13 mouse cellular contexts compared by ENCODE assay signal in genomic region chr15:78815314-78816073, GRCm38 (mm10). TPM values are rescaled to one million over a fixed set of nuclear protein-coding genes. Genes with fewer than 3 reads are reported as not detected.
DNase-seq lines count a peak whose midpoint lies in the region; ATAC-seq and TF ChIP-seq lines count a peak whose summit lies in the region.
"Had no signal": no experiment of that assay in that cellular context is flagged by ENCODE, and none has a peak within 500 bp of the region (broad histone marks: within the 10 kb centered on the region; RNA-seq: fewer than 3 reads in every experiment).

No protein-coding gene starts in this region.

- no peak overlapping the region for H3K9ac ChIP-seq in heart, adult 2 months (ENCODE audit: low read depth, low read length)
- no peak overlapping the region for H3K9ac ChIP-seq in liver, embryonic 11.5 days (ENCODE audit: low read depth, low read length)
- H3K9ac ChIP-seq: hindbrain, embryonic 13.5 days; neural tube, embryonic 12.5 days had no signal

- intact Hi-C loops in heart, adult 2 months (cut with DNase I): loop anchor here (5.0 kb wide), 1 partner anchor 37 kb away; no protein-coding TSS in a partner anchor

- TF ChIP-seq EP300 in heart, adult 2 months (IDR thresholded peaks at IDR 0.05; ENCODE audit: insufficient read depth, low read depth, low read length): 0 out of 2 replicates have a peak, but pooled peaks have one; percentile 37

- no peaks in the 10 kb centered on the region for H3K9me3 ChIP-seq in liver, embryonic 11.5 days (ENCODE audit: control insufficient read depth, low read length)
- H3K9me3 ChIP-seq: hindbrain, embryonic 13.5 days; neural tube, embryonic 12.5 days had no signal

- peak overlapping the region; percentile 33 for H3K4me2 ChIP-seq in liver, embryonic 11.5 days
- H3K4me2 ChIP-seq: hindbrain, embryonic 13.5 days; neural tube, embryonic 12.5 days had no signal

- DNase-seq in heart, adult 2 months: peak in 1 of 2 experiments; percentile 58
- DNase-seq in heart, adult 9 months (ENCODE audit: low spot score in 2 of 2): no peak
- DNase-seq in liver, embryonic 11.5 days (ENCODE audit: low spot score): no peak
- DNase-seq in layer of hippocampus, postnatal 25 days (ENCODE audit: extremely low spot score in 1 of 2, low spot score in 1 of 2): no peak
- no peak for DNase-seq in left cerebral cortex, adult 9 months (ENCODE audit: low spot score in 2 of 2)

- 21% methylated on average over 11 of the region's 11 CpGs for WGBS in heart, adult 2 months
- WGBS in bone marrow, adult 2 months: 5% methylated on average over 11 of the region's 11 CpGs
- 28% methylated on average over 11 of the region's 11 CpGs for WGBS in liver, embryonic 11.5 days

- H3K27ac ChIP-seq in heart, adult 2 months: peak overlapping the region; percentile 69
- H3K27ac ChIP-seq in bone marrow, adult 2 months (ENCODE audit: control insufficient read depth, insufficient read depth, low read depth, low read length, poor library complexity): peak overlapping the region; percentile 68
- H3K27ac ChIP-seq in liver, embryonic 11.5 days (ENCODE audit: low read depth, low read length): no peak overlapping the region
- H3K27ac ChIP-seq: hindbrain, embryonic 13.5 days; neural tube, embryonic 12.5 days had no signal

- TF ChIP-seq CTCF in heart, adult 2 months (IDR thresholded peaks at IDR 0.05): no peak
- no peak for TF ChIP-seq CTCF in bone marrow, adult 2 months (IDR thresholded peaks at IDR 0.05; ENCODE audit: control insufficient read depth, insufficient read depth, low read length)

- no peaks in the 10 kb centered on the region for H3K27me3 ChIP-seq in heart, adult 2 months (ENCODE audit: control insufficient read depth, insufficient read depth, low read length)
- H3K27me3 ChIP-seq in liver, embryonic 11.5 days (replicated peaks; ENCODE audit: control insufficient read depth, insufficient read depth, low read length): no peaks in the 10 kb centered on the region
- H3K27me3 ChIP-seq: hindbrain, embryonic 13.5 days; neural tube, embryonic 12.5 days had no signal

- peak; percentile 54 for ATAC-seq in liver, embryonic 11.5 days (replicated peaks; ENCODE audit: low FRiP score)
- ATAC-seq in megakaryocyte-erythroid progenitor cell, adult 5-6 weeks (replicated peaks; ENCODE audit: low FRiP score, low TSS enrichment, poor library complexity, severe bottlenecking): peak; percentile 86
- no peak for ATAC-seq in erythroid progenitor cell, adult 5-6 weeks (replicated peaks; ENCODE audit: low FRiP score, poor library complexity, severe bottlenecking)

- H3K36me3 ChIP-seq in heart, adult 2 months (ENCODE audit: control insufficient read depth, insufficient read depth, low read length): no peaks in the 10 kb centered on the region
- H3K36me3 ChIP-seq in liver, embryonic 11.5 days (ENCODE audit: control insufficient read depth, insufficient read depth, low read length): no peaks in the 10 kb centered on the region
- H3K36me3 ChIP-seq: hindbrain, embryonic 13.5 days; neural tube, embryonic 12.5 days had no signal

- no peak overlapping the region for H3K4me3 ChIP-seq in heart, adult 2 months
- peak overlapping the region; percentile 27 for H3K4me3 ChIP-seq in bone marrow, adult 2 months (replicated peaks; ENCODE audit: control insufficient read depth, low read depth, low read length)
- no peak overlapping the region for H3K4me3 ChIP-seq in liver, embryonic 11.5 days (ENCODE audit: low read depth, low read length)
- H3K4me3 ChIP-seq: hindbrain, embryonic 13.5 days; neural tube, embryonic 12.5 days had no signal

- H3K79me2 ChIP-seq in heart, adult 2 months (replicated peaks; ENCODE audit: control insufficient read depth, insufficient read depth, low read length): no peaks in the 10 kb centered on the region

- peaks cover 13% of the 10 kb centered on the region for H3K4me1 ChIP-seq in heart, adult 2 months (ENCODE audit: control insufficient read depth, insufficient read depth, low read length)
- peaks cover 2% of the 10 kb centered on the region; the same call in 1 of the 2 replicates for H3K4me1 ChIP-seq in bone marrow, adult 2 months (ENCODE audit: control insufficient read depth, insufficient read depth, low read length)
- peaks cover 6% of the 10 kb centered on the region; the same call in 1 of the 2 replicates for H3K4me1 ChIP-seq in liver, embryonic 11.5 days (replicated peaks; ENCODE audit: control insufficient read depth, insufficient read depth, low read length)
- H3K4me1 ChIP-seq: hindbrain, embryonic 13.5 days; neural tube, embryonic 12.5 days had no signal

- TF ChIP-seq POLR2A in heart, adult 2 months (IDR thresholded peaks at IDR 0.05; ENCODE audit: insufficient read depth, low read depth, low read length): no peak
- no peak for TF ChIP-seq POLR2A in bone marrow, adult 2 months (IDR thresholded peaks at IDR 0.05; ENCODE audit: borderline replicate concordance, control insufficient read depth, low read depth, low read length)

RNA-seq across cellular contexts. Expression of gene Card10, which starts 12.7 kb away (rescaled TPM):
- total RNA-seq in heart, adult 2 months (2021): 10 to 100 TPM; 15.0 to 17.0 TPM
- polyA plus RNA-seq in heart, adult 2 months (2012; rRNA removed): 22.3 and 28.5 TPM in 2 replicates
- 11.3 and 20.8 TPM in 2 replicates for polyA plus RNA-seq in bone marrow, adult 2 months (2011; ENCODE audit: insufficient read depth, insufficient read length, low replicate concordance, missing spikeins)
- polyA plus RNA-seq in liver, embryonic 11.5 days (2014; fragmentation: Nextera tagmentation; extraction: Ambion mirVana): 2.3 and 2.7 TPM in 2 replicates
- 0.42 TPM in 1 of 2 replicates, not detected in the other for total RNA-seq in megakaryocyte-erythroid progenitor cell, adult 5-6 weeks (2014; fragmentation: Nextera tagmentation)
- total RNA-seq in megakaryocyte-erythroid progenitor cell, adult 5-6 weeks (2017): not detected in 2 replicates
- total RNA-seq in layer of hippocampus, postnatal 25 days (2021): 1 to 10 TPM; 5.0 to 5.5 TPM
- 0.42 and 0.72 TPM in 2 replicates for total RNA-seq in erythroid progenitor cell, adult 5-6 weeks (2015; ENCODE audit: low replicate concordance)
- not detected in 2 replicates for total RNA-seq in erythroid progenitor cell, adult 5-6 weeks (2017; ENCODE audit: low replicate concordance)

RNA-seq across cellular contexts. Expression of gene Cdc42ep1, which starts 26.9 kb away (rescaled TPM):
- 10 to 100 TPM; 30.8 to 37.1 TPM for total RNA-seq in heart, adult 2 months (2021)
- polyA plus RNA-seq in heart, adult 2 months (2012; rRNA removed): 62.3 and 71.8 TPM in 2 replicates
- 6.6 and 9.4 TPM in 2 replicates for polyA plus RNA-seq in bone marrow, adult 2 months (2011; ENCODE audit: insufficient read depth, insufficient read length, low replicate concordance, missing spikeins)
- polyA plus RNA-seq in liver, embryonic 11.5 days (2014; fragmentation: Nextera tagmentation; extraction: Ambion mirVana): 21.9 and 23.9 TPM in 2 replicates
- total RNA-seq in megakaryocyte-erythroid progenitor cell, adult 5-6 weeks (2014; fragmentation: Nextera tagmentation): 0.77 TPM in 1 of 2 replicates, not detected in the other
- not detected in 2 replicates for total RNA-seq in megakaryocyte-erythroid progenitor cell, adult 5-6 weeks (2017)
- total RNA-seq in layer of hippocampus, postnatal 25 days (2021): 10 to 100 TPM; 14.2 to 14.9 TPM
- total RNA-seq in erythroid progenitor cell, adult 5-6 weeks (2015; ENCODE audit: low replicate concordance): not detected in 2 replicates
- not detected in 2 replicates for total RNA-seq in erythroid progenitor cell, adult 5-6 weeks (2017; ENCODE audit: low replicate concordance)
- total RNA-seq: CH12.LX had no signal

RNA-seq across cellular contexts. Expression of gene Lgals2, which starts 39.8 kb away (rescaled TPM):
- not detected for total RNA-seq in heart, adult 2 months (2021)
- polyA plus RNA-seq in heart, adult 2 months (2012; rRNA removed): 0.59 and 1.5 TPM in 2 replicates
- polyA plus RNA-seq in bone marrow, adult 2 months (2011; ENCODE audit: insufficient read depth, insufficient read length, low replicate concordance, missing spikeins): not detected in 2 replicates
- polyA plus RNA-seq in liver, embryonic 11.5 days (2014; fragmentation: Nextera tagmentation; extraction: Ambion mirVana): 6.9 and 11.4 TPM in 2 replicates
- total RNA-seq in megakaryocyte-erythroid progenitor cell, adult 5-6 weeks (2014; fragmentation: Nextera tagmentation): not detected in 2 replicates
- not detected in 2 replicates for total RNA-seq in megakaryocyte-erythroid progenitor cell, adult 5-6 weeks (2017)
- not detected for total RNA-seq in layer of hippocampus, postnatal 25 days (2021)
- not detected in 2 replicates for total RNA-seq in erythroid progenitor cell, adult 5-6 weeks (2015; ENCODE audit: low replicate concordance)
- total RNA-seq in erythroid progenitor cell, adult 5-6 weeks (2017; ENCODE audit: low replicate concordance): not detected in 2 replicates
- total RNA-seq: CH12.LX; left cerebral cortex, postnatal 25 days had no signal
- polyA plus RNA-seq: embryonic facial prominence, embryonic 11.5 days; hindbrain, embryonic 13.5 days; neural tube, embryonic 12.5 days had no signal

RNA-seq across cellular contexts. Expression of gene Mfng, which starts 42.2 kb away (rescaled TPM):
- total RNA-seq in heart, adult 2 months (2021): 10 to 100 TPM; 11.1 to 11.6 TPM
- polyA plus RNA-seq in heart, adult 2 months (2012; rRNA removed): 15.0 and 19.1 TPM in 2 replicates
- 8.6 and 15.5 TPM in 2 replicates for polyA plus RNA-seq in bone marrow, adult 2 months (2011; ENCODE audit: insufficient read depth, insufficient read length, low replicate concordance, missing spikeins)
- 12.4 and 19.2 TPM in 2 replicates for polyA plus RNA-seq in liver, embryonic 11.5 days (2014; fragmentation: Nextera tagmentation; extraction: Ambion mirVana)
- total RNA-seq in megakaryocyte-erythroid progenitor cell, adult 5-6 weeks (2014; fragmentation: Nextera tagmentation): 15.0 and 21.8 TPM in 2 replicates
- total RNA-seq in megakaryocyte-erythroid progenitor cell, adult 5-6 weeks (2017): 4.6 and 5.1 TPM in 2 replicates
- 1 to 10 TPM; 5.5 to 6.6 TPM for total RNA-seq in layer of hippocampus, postnatal 25 days (2021)
- 1.7 and 1.8 TPM in 2 replicates for total RNA-seq in erythroid progenitor cell, adult 5-6 weeks (2015; ENCODE audit: low replicate concordance)
- 2.3 TPM in 1 of 2 replicates, not detected in the other for total RNA-seq in erythroid progenitor cell, adult 5-6 weeks (2017; ENCODE audit: low replicate concordance)

Comparison
In these comparisons a context has a peak if more than half of its experiments do, and no peak if none do; other contexts are left out.
1. RNA of gene Cdc42ep1, which starts 26.9 kb away (total RNA-seq): 30.8 to 37.1 TPM in heart, adult 2 months and 14.2 to 14.9 TPM in layer of hippocampus, postnatal 25 days; 0.77 TPM in megakaryocyte-erythroid progenitor cell, adult 5-6 weeks and not detected in erythroid progenitor cell, adult 5-6 weeks; every median in the first group is over 4 times any median in the second.